Mouse (Mus musculus): ENCODE measurements around the gene Exosc6. TPM values are rescaled to one million over a fixed set of nuclear protein-coding genes. Genes with fewer than 3 reads are reported as not detected.

The Exosc6 gene
- not detected for polyA plus RNA-seq (2015; fragmentation: Illumina TruSeq; extraction: RNeasy Lipid Tissue Mini Kit (QIAGEN cat#74804); ENCODE audit: low read depth, low replicate concordance)

DNA sequence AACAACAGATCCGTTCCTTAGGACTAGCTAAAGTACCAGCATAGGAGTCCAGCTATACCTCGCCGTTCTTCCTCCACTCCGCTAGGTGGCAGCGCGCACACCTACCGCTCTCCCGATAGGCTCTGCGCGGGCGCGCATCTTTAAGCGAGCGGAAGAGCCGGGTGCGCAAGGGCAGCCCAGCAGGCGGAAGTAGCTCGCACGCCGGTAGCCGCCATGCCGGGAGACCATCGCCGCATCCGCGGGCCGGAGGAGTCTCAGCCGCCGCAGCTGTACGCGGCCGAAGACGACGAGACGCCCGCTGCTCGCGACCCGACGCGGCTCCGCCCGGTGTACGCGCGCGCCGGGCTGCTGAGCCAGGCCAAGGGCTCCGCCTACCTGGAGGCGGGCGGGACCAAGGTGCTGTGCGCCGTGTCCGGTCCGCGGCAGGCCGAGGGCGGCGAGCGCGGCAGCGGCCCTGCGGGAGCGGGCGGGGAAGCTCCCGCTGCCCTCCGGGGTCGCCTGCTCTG, at the start of gene Exosc6:
Exosc6 (plus strand) TSS at position 182 of the 506 bp plus-strand sequence.

DNA sequence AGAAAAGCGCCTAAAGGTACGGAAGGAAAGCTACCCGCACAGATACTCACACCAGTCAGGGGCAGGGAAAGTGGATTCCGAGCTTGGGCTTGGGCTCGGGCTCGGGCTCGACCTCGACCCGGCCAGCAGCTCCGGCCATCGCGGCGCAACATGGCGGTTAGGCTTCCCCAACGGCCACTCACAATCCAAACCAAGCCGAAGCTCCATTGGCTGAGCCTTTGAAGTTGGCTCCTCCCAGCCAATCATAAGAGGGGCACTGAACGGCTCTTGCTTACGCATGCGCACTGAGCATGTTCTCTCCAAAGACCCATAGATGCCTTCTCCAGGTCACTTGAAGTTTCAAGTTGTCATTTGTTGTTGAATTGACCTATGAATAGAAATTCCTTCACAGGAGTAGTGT, 24.6 kb upstream of the Exosc6 start, which contains the start of gene Ddx19b:
Ddx19b (minus strand) TSS at position 180 of the 400 bp plus-strand sequence.

DNA sequence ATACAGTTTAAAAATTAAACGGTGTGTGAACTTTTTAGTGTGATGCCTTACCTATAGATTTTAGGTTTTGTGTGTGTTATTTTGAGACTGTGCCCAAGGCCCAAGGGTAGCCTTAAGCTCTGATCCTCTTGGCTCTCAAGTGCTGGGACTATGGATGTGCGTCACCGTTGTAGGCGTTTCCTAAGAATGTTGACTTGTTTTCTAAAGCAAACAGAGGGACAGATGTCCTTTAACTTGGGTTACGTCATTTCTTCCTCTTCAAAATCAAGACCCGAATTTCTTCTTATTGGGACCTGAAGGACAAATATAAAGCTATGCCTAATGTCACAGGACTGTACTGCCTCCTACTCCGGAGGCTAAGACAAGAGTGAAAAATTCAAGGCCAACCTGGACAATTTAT, 23.2 kb upstream of the Exosc6 start, which contains the start of gene Aars:
Aars (plus strand) TSS at position 229 of the 400 bp plus-strand sequence.

DNA sequence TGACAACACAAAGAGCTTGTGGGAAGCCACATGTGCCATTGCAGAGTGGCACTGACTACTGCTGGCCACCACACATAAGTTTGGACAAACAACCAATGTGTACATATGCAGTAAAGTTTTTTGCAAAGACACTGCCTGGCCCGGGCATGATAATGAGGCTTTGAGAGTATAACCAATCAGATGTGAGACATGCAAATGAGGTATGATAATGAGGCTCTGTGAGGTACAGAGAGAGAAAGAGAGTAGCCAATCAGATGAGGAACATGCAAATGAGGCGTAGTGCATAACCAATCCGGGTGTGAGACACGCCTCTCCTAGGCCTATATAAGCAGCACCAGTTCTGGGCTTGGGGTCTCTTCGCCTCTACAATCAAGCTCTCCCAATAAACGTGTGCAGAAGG, 36.2 kb downstream of the Exosc6 start, which contains the start of gene Clec18a:
Clec18a (minus strand) TSS at position 101 of the 400 bp plus-strand sequence.

DNA sequence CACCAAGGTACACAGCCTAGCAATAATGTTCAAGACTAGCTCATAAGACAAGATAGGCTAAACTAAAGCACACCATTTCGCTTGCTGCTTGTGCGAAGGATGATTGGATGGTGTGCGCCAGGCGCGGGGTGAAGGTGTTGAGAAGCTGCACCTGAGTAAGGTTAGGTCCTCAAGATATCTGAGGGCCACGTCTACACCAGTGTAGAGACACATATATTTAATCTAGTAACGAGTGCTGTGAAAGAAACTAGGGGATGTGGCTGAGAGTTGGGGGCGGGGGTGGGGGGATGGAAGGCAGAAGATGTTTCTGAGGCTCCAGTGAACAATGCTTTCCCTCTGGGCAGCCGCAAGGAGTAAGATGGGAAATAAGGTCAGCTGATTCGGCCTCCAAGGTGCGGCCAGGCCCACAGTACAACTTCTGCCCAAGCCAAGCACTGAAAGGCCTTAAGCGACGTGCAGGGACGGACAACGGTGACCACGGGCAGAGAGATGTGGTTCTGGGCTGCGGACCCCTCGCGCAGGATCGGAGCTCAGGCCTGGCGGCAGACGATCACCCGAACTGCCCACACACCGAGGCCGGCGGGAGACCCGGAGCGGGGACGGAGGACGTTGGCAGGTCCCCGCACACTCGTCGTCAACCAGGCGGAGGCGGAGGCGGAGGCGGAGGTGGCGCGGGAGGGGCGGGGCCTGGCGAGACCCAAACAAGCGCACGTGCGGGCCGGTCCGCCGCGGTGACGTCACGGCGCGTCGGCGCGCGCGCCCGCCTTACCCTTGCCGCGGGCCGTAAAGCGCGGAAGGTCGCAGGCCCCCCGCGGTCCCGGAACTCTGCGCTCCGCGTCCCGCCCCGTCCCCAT, 38.0 kb downstream of the Exosc6 start, which contains the start of gene Pdpr:
Pdpr (plus strand) TSS at position 766 of the 854 bp plus-strand sequence.

Other genes with a start within 250 kb of the Exosc6 start
- gene Cog4, start 209.7 kb upstream of the Exosc6 start, polyA plus RNA-seq (2015; fragmentation: Illumina TruSeq; extraction: RNeasy Lipid Tissue Mini Kit (QIAGEN cat#74804); ENCODE audit: low read depth, low replicate concordance) = 42.8 TPM
- gene Sf3b3, start 209.6 kb upstream of the Exosc6 start, polyA plus RNA-seq (2015; fragmentation: Illumina TruSeq; extraction: RNeasy Lipid Tissue Mini Kit (QIAGEN cat#74804); ENCODE audit: low read depth, low replicate concordance) = 40.0 TPM
- 10.2 TPM for gene Fuk, start 153.9 kb upstream of the Exosc6 start, polyA plus RNA-seq (2015; fragmentation: Illumina TruSeq; extraction: RNeasy Lipid Tissue Mini Kit (QIAGEN cat#74804); ENCODE audit: low read depth, low replicate concordance)
- gene St3gal2, start 136.4 kb upstream of the Exosc6 start, polyA plus RNA-seq (2015; fragmentation: Illumina TruSeq; extraction: RNeasy Lipid Tissue Mini Kit (QIAGEN cat#74804); ENCODE audit: low read depth, low replicate concordance) = 55.0 TPM
- gene Ddx19a, start 58.5 kb upstream of the Exosc6 start, polyA plus RNA-seq (2015; fragmentation: Illumina TruSeq; extraction: RNeasy Lipid Tissue Mini Kit (QIAGEN cat#74804); ENCODE audit: low read depth, low replicate concordance) = 26.1 TPM
- 14.5 TPM for gene Ddx19b, start 24.6 kb upstream of the Exosc6 start, polyA plus RNA-seq (2015; fragmentation: Illumina TruSeq; extraction: RNeasy Lipid Tissue Mini Kit (QIAGEN cat#74804); ENCODE audit: low read depth, low replicate concordance)
- gene Aars, start 23.2 kb upstream of the Exosc6 start, polyA plus RNA-seq (2015; fragmentation: Illumina TruSeq; extraction: RNeasy Lipid Tissue Mini Kit (QIAGEN cat#74804); ENCODE audit: low read depth, low replicate concordance) = 67.3 TPM
- gene Clec18a, start 36.1 kb downstream of the Exosc6 start, polyA plus RNA-seq (2015; fragmentation: Illumina TruSeq; extraction: RNeasy Lipid Tissue Mini Kit (QIAGEN cat#74804); ENCODE audit: low read depth, low replicate concordance) = 4.3 TPM
- 16.4 TPM for gene Pdpr, start 38.3 kb downstream of the Exosc6 start, polyA plus RNA-seq (2015; fragmentation: Illumina TruSeq; extraction: RNeasy Lipid Tissue Mini Kit (QIAGEN cat#74804); ENCODE audit: low read depth, low replicate concordance)
- gene Glg1, start 202.9 kb downstream of the Exosc6 start, polyA plus RNA-seq (2015; fragmentation: Illumina TruSeq; extraction: RNeasy Lipid Tissue Mini Kit (QIAGEN cat#74804); ENCODE audit: low read depth, low replicate concordance) = 77.5 TPM
- 17.0 TPM for gene Rfwd3, start 243.9 kb downstream of the Exosc6 start, polyA plus RNA-seq (2015; fragmentation: Illumina TruSeq; extraction: RNeasy Lipid Tissue Mini Kit (QIAGEN cat#74804); ENCODE audit: low read depth, low replicate concordance)